ENCODE assay signal across 13 mouse cellular contexts in genomic region chr12:85462802-85463201, GRCm38 (mm10). TPM values are rescaled to one million over a fixed set of nuclear protein-coding genes. Genes with fewer than 3 reads are reported as not detected.
DNase-seq lines count a peak whose midpoint lies in the region; ATAC-seq and TF ChIP-seq lines count a peak whose summit lies in the region.
"Had no signal": no experiment of that assay in that cellular context is flagged by ENCODE, and none has a peak within 500 bp of the region (broad histone marks: within the 10 kb centered on the region; RNA-seq: fewer than 3 reads in every experiment).

No protein-coding gene starts in this region.

- no peak for TF ChIP-seq CTCF in lung, adult 2 months (IDR thresholded peaks at IDR 0.05; ENCODE audit: insufficient read depth, low read length)

- H3K27ac ChIP-seq in heart, embryonic 13.5 days (replicated peaks), result peak overlapping the region; percentile 28
- peak overlapping the region; percentile 38; the same call in 1 of the 2 replicates for H3K27ac ChIP-seq in intestine, embryonic 15.5 days
- H3K27ac ChIP-seq: neural tube, embryonic 12.5 days had no signal

- no peaks in the 10 kb centered on the region for H3K9me3 ChIP-seq in heart, embryonic 13.5 days
- H3K9me3 ChIP-seq in intestine, embryonic 15.5 days, result no peaks in the 10 kb centered on the region
- H3K9me3 ChIP-seq: hindbrain, embryonic 10.5 days; neural tube, embryonic 12.5 days had no signal

- ATAC-seq in heart, embryonic 13.5 days (ENCODE audit: extremely low read depth, insufficient number of reproducible peaks, low FRiP score, low TSS enrichment), result no peak
- no peak for ATAC-seq in intestine, embryonic 15.5 days

- TF ChIP-seq POLR2A in lung, adult 2 months (IDR thresholded peaks at IDR 0.05; ENCODE audit: borderline replicate concordance, extremely low read depth, low read depth, low read length), result 0 out of 2 replicates have a peak, but pooled peaks have one; percentile 25

- H3K27me3 ChIP-seq in heart, embryonic 13.5 days (replicated peaks), result no peaks in the 10 kb centered on the region
- H3K27me3 ChIP-seq in intestine, embryonic 15.5 days (replicated peaks), result no peaks in the 10 kb centered on the region
- H3K27me3 ChIP-seq: neural tube, embryonic 12.5 days had no signal

- intact Hi-C loops in heart, postnatal 14 days (cut with DNase I), result no loop called here
- intact Hi-C loops in left cerebral cortex, postnatal 4 days (cut with DNase I), result no loop called here

- no peak overlapping the region for H3K4me3 ChIP-seq in heart, embryonic 13.5 days
- H3K4me3 ChIP-seq in lung, adult 2 months (replicated peaks; ENCODE audit: extremely low read depth, low read depth, low read length), result peak overlapping the region; percentile 4
- H3K4me3 ChIP-seq in intestine, embryonic 15.5 days (replicated peaks), result no peak overlapping the region
- H3K4me3 ChIP-seq: hindbrain, embryonic 10.5 days; neural tube, embryonic 12.5 days had no signal

- no peaks in the 10 kb centered on the region for H3K36me3 ChIP-seq in heart, embryonic 13.5 days
- no peaks in the 10 kb centered on the region for H3K36me3 ChIP-seq in intestine, embryonic 15.5 days
- H3K36me3 ChIP-seq: hindbrain, embryonic 10.5 days; neural tube, embryonic 12.5 days had no signal

- H3K9ac ChIP-seq in heart, embryonic 13.5 days, result 0 out of 2 replicates have a peak overlapping the region, but pooled peaks have one; percentile 12
- H3K9ac ChIP-seq in intestine, embryonic 15.5 days, result no peak overlapping the region
- H3K9ac ChIP-seq: neural tube, embryonic 12.5 days had no signal

- peak overlapping the region; percentile 13; the same call in 1 of the 2 replicates for H3K4me2 ChIP-seq in heart, embryonic 13.5 days
- no peak overlapping the region; the same call in 1 of the 2 replicates for H3K4me2 ChIP-seq in intestine, embryonic 15.5 days (replicated peaks)
- H3K4me2 ChIP-seq: neural tube, embryonic 12.5 days had no signal

- no peak for DNase-seq in heart, postnatal 14 days
- DNase-seq in lung, adult 2 months, result no peak
- no peak for DNase-seq in lung, postnatal 14 days
- no peak for DNase-seq in right cerebral cortex, postnatal 14 days
- DNase-seq in left cerebral cortex, postnatal 4 days, result no peak
- DNase-seq: adrenal gland, adult 2 months; cerebellum, postnatal 36 days; midbrain, embryonic 14.5 days; thymus, postnatal 36 days had no signal

- WGBS in heart, embryonic 13.5 days, result 40% methylated on average over 7 of the region's 7 CpGs
- WGBS in lung, adult 2 months, result 15% methylated on average over 7 of the region's 7 CpGs
- 47% methylated on average over 7 of the region's 7 CpGs for WGBS in intestine, embryonic 15.5 days

- peaks cover 31% of the 10 kb centered on the region for H3K4me1 ChIP-seq in heart, embryonic 13.5 days
- peaks cover 16% of the 10 kb centered on the region for H3K4me1 ChIP-seq in lung, adult 2 months (ENCODE audit: control insufficient read depth, insufficient read depth, low read length)
- peaks cover 16% of the 10 kb centered on the region for H3K4me1 ChIP-seq in intestine, embryonic 15.5 days (replicated peaks)

RNA-seq across cellular contexts. Expression of gene Fos, which starts 10.9 kb away (rescaled TPM):
- polyA plus RNA-seq in heart, embryonic 13.5 days (2015; fragmentation: Nextera tagmentation; extraction: Ambion mirVana), result 5.1 and 5.4 TPM in 2 replicates
- 1 to 10 TPM; 4.3 to 5.0 TPM for total RNA-seq in heart, postnatal 14 days (2021)
- 37.8 and 55.0 TPM in 2 replicates for polyA plus RNA-seq in lung, adult 2 months (2012; rRNA removed)
- 4.9 and 5.3 TPM in 2 replicates for polyA plus RNA-seq in intestine, embryonic 15.5 days (2015; fragmentation: Nextera tagmentation; extraction: Ambion mirVana)
- 1 to 10 TPM; 6.3 to 8.1 TPM for total RNA-seq in left cerebral cortex, postnatal 4 days (2021)
